Mouse (Mus musculus): Measurements from ENCODE around the gene Ccdc183. TPM values are rescaled to one million over a fixed set of nuclear protein-coding genes. Genes with fewer than 3 reads are reported as not detected.
A peak's percentile ranks its signal among the peaks of the same experiment; 100 is the strongest.

The Ccdc183 gene
- total RNA-seq (2021) = not detected
- long read RNA-seq, experiment 1 = 0 reads
- long read RNA-seq, experiment 2 = 0 reads

DNA sequence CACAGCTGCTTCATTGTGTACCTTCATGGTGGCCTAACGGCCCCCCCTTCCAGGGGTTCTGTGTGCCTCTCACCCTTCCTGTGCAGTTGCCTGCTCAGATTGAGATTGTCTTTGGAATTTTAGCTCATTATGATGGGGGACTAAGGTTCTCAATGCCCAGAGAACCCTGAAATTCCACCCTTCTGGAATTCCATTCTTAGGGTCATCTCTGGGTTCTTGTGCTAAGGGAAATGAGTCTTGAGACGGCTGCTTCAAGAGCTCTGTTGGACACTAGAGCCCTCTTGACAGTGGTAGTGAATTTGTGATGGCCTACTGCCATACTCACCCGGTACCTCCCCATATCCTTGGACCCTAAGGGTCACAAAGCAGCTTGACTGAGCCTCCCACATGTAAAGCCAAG is at the start of gene Ccdc183:
Ccdc183 (minus strand) TSS at position 101 of the 400 bp plus-strand sequence.
- no peak for DNase-seq

DNA sequence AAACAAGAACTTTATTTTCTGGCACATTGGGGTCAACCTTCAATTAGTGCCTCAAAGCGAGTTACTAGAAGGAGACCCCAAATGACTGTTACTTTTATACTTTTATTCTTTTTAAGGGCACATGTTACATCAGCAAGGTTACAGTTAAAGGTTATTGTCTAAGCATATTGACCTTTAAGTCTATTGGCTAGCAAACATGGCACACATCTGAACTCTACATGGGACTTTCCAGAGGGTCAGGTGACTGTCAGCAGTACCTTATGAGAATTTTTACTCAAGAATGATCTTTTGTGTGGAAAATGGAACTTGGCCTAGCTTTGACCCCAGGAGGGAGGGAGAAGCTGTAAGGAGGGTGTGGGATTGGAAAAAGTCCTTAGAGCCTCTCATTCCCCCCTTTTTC is 49.0 kb upstream of the Ccdc183 start:
- DNase-seq = no peak

DNA sequence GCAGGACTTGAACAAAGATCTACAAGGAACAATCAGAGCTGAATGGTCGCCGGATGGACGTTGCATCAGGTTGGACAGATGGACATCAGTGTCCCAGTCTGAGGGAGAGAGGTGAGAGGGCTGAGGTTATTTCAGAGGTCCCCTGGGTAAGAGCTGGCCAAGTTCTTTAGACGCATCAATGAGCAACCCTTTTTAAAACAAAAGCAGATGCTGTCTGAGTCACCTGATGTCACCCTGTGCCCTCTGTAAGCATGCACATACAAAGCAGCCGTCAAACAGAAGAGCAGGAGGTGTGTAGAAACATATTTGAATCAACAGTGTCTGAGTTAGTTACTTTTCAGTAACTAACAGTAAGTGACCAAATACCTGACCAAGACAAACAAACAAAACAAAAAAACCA is 46.6 kb upstream of the Ccdc183 start:
- DNase-seq = no peak

DNA sequence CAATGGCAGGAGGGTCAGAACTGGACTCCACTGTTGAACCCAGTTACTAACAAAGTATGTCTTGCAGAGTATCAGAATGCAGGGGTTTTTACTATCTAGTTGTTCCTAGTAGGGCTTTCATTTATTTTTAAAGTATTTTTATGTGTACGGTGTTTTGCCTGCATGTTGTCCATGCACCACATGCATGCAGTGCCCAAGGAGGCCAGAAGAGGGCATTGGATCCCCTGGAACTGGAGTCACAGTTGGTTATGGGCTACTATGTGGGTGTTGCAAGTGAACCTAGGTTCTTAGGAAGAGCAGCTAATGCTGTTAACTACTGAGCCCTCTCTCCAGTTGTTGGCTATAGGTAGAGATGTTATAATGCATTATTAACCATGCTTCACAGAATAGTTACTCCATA is 46.0 kb upstream of the Ccdc183 start:
- DNase-seq = peak; percentile 36 to 70

DNA sequence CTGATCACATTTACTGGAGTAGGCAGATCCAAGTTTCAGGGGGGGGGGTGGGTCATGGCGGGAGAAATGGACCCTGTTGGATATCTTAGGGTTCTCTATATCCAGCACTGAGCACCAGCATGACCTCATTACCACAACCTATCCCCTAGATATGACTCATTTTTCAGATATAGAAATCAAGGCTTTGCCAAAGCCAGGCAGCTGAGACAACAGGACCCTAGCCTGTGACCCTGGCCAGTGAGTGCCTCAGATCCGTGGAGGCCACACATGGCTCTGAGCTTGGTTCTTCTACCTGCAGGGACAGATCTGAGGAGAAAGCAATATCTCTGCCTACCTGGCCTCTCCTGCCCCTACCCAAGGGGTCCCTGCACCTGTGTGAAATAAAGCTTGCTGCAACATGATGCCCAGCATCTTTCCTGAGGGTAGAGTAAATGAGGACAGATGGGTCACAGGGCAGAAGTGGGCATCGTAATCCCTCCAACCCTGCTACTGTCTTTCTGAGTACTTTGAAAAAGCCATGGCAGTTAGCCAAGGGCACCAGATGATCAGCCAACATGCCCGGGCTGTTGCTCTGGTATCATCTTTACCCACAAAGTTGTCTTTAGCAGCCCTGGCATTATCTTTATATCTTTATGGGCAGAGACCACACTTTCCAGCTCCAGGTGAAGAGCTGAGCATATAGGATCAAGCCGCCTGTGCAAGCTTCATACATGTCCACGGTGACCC is 43.9 kb upstream of the Ccdc183 start:
- DNase-seq = peak in 1 of 2 experiments; percentile 19

DNA sequence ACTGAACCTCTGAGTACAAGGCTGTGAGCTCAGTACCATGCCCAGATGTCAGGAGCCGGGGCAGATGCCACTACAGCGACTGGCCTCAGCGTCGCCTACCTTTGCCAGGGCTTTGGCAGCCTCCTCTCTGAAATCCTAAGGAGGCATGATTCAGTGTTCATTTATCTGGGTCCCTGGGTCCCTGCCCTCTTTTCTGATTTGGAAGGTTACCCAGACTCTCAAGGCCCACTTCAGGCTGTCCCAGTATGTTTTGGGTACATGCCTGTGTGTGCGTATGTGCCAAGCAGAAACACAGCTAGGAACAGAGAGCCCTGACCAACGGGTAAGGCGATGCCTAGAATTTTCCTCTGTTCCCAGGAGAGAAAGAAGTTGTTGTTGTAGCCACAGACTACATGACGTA is 42.8 kb upstream of the Ccdc183 start:
- DNase-seq = peak; percentile 25 to 57

DNA sequence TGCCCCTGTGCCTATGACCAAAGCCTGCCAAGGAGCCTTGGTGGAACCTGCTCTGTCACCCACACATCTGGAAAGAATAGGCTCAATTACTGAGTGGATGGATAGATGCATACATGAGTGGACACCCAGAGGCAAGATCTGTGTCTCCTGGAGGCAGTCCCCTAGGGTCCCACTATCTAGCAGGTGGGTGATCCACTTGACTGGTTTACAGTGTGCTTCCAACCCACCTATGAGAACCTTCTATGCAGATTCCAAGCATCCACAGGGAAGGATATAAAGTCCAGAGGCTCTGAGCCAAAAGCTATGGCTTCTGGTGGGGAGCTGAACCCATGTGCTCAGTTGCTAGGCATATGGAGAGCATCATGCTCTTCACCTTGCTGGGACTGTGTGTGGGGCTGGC is 40.2 kb upstream of the Ccdc183 start, which contains the start of gene Lcn5:
Lcn5 (plus strand) TSS at position 301 of the 400 bp plus-strand sequence.
- DNase-seq = no peak

DNA sequence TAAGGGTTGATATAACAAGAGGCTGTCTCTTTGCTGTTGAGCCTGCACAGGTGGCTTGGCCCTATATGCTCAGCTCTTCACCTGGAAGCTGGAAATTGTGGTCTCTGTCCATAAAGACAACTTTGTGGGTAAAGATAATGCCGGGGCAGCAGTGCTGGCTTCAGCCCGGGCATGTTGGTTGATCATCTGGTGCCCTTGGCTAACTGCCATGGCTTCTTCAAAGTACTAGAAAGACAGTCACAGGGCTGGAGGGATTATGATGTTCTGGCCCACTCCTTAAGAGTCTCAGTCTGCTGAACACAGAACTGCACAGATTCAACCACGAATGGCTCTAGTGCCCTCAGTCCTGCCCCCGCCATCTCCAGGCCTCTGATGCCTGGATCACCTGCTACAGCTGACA is 39.8 kb upstream of the Ccdc183 start:
- peak; percentile 29 to 30 for DNase-seq

DNA sequence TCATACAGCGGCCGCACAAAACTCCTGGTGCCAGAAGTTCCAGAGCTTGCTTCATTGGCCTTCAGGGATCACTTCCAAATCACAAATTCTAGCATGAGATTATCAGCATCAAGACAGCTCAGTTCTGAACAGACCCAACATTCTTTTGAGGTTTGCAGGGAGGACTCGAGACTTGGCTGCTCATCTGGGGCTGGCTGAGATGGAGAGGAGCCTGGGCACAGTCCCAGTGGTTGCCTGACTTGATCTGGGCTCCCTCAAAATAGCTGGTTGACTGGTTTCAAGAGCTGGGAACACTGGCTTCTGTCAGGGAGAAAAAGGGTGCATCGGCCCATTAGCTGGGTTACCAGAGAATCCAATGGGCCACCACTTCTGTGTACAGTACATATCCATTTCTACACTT is 39.2 kb upstream of the Ccdc183 start:
- DNase-seq = peak; percentile 49 to 73

DNA sequence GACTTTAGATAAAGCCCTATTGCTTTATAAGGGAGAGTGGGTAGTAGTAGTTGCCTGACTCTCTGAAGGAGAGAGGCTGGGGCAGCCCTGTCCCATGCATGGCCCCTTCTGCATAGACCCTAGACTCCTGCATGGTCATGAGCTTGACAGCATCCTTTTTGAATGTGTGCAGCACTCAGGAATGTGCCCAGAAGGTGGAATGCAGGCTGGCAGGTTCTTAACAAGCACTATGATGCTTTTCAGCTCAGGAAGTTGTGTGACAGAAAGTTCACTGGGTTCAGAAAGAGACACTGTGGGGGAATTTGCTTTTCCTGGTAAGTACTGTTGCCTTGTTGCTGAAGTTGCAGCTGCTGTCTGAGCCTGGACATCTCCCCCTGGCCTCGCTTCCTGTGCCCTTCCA is 37.0 kb upstream of the Ccdc183 start:
- DNase-seq = no peak

DNA sequence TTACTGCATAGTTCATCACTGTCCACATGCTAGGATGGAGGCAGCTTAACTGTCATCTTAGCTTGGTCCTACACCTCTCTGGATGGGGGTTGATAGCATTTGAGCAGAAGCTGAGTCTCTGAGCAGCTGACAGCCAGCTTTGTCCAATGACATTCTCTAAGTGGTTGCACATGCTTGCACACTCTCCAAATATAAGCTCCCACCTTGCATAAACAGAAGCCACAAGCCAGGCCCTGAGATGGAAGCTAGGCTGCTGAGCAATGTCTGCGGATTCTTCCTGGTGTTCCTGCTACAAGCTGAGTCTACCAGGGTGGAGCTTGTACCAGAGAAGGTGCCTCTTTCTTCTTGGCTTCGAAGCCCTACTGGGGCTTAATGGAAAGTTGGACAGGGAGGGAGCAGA is 35.4 kb upstream of the Ccdc183 start, which contains the start of gene Lcn8:
Lcn8 (plus strand) TSS at position 219 of the 400 bp plus-strand sequence.
- DNase-seq = no peak

DNA sequence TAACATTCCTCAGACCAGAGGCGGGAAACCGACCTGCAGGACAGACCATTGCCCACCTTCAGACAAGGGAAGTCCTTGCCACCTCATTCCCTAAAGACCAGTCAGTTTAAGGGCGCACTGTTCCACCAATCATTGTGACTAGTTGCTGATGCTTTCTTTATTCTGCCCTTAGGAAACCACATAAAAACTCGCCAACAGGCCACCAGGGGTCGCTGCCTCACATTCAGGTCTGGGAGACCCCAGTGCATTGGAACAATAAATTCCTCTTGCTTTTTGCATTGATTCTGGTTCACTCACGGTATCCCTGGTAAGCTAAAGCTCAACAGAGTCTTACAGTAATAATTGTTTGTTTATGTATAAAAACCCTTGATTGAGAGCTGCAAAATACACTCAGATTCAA is 22.4 kb upstream of the Ccdc183 start:
- DNase-seq = peak in 1 of 2 experiments; percentile 67

DNA sequence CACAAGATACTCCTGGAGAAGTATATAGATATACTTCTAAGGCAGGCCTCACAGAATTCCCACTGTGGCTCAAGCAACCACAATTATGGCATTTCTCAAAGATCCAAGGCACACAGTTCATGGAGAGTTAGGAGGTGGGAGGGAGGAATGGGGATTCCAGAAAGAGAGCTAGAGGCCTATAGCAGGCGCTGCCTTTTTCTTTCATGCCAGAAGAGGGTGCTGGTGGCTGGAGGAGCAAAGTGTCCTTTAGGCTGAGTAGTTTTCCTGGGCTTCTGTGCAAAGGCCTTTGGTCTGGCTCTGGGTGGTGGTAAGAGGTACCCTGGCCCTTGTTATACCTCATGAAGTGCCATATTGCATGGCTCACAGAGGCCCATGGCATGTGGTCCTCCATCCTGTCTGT is 16.6 kb upstream of the Ccdc183 start:
- DNase-seq = no peak

DNA sequence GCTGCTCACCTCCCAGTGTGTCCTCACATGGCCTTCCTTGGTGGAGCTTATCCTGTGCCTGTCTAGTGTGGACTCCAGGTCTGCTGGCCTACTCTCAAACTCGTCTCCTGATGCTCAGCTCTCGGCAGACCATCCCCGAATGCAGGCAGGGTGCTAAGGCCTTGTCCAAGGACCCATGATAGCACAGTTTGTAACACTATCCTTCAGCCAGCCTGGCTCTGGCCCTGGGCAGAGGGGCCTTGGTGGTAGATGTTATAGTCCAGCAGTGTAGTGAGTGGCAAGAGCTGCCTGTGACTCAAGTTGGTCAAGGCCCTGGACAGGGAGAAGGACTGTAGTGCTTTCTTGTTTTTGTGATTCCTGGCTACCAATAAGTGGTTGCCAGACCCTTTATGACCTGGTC is 16.1 kb upstream of the Ccdc183 start:
- no peak for DNase-seq

DNA sequence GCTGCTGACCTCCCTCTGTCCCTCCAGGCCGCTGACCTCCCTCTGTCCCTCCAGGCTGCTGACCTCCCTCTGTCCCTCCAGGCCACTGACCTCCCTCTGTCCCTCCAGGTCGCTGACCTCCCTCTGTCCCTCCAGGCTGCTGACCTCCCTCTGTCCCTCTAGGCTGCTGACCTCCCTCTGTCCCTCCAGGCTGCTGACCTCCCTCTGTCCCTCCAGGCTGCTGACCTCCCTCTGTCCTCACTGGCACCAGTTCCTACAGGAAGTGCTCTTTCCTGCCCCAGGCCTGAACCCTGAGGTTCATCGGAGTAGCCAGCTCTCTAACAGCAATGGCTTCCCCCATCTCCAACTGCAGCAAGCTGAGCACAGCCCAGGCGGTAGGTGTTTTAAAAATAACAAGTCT is 11.3 kb upstream of the Ccdc183 start:
- peak in 1 of 2 experiments; percentile 69 for DNase-seq

DNA sequence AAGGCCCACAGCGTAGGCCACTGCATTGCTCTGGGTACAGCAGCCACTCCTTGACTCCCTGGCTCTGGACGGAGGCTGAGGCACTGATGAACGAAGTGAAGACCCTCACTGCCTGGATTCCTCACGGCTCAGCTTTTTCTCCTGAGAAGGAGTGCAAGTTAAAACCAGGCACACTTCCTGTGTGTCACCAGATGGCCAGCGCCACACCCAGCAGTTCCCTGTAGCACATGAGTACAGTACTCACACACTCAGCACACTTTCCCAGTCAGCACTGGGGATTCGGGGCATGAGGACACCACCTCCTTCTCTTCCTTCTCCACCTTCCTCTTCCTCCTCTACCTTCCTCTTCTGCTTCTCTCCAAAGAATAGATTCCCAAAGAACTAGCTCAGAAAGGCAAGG is 10.3 kb upstream of the Ccdc183 start, which contains the start of gene Fcna:
Fcna (minus strand) TSS at position 220 of the 400 bp plus-strand sequence.
- DNase-seq = peak in 1 of 2 experiments; percentile 38

DNA sequence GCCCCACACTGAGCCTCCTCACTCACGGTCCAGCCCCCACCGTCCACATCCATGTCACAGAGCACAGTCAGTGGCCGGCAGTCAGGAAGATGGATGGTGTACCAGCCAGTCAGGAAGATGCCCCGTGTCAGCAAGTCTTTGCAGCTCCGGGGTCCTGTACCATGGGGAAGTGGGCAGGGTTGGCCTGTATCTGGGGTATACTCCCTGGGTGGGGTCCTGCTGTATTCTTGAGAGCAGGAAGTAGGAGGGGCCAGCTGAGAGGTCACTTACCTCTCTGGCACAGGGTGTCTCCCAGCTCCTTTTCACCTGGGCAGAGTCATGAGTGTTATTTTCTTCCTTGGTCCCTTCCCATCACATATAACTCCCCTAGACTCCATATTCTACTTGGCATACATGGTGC is 8.5 kb upstream of the Ccdc183 start:
- no peak for DNase-seq

DNA sequence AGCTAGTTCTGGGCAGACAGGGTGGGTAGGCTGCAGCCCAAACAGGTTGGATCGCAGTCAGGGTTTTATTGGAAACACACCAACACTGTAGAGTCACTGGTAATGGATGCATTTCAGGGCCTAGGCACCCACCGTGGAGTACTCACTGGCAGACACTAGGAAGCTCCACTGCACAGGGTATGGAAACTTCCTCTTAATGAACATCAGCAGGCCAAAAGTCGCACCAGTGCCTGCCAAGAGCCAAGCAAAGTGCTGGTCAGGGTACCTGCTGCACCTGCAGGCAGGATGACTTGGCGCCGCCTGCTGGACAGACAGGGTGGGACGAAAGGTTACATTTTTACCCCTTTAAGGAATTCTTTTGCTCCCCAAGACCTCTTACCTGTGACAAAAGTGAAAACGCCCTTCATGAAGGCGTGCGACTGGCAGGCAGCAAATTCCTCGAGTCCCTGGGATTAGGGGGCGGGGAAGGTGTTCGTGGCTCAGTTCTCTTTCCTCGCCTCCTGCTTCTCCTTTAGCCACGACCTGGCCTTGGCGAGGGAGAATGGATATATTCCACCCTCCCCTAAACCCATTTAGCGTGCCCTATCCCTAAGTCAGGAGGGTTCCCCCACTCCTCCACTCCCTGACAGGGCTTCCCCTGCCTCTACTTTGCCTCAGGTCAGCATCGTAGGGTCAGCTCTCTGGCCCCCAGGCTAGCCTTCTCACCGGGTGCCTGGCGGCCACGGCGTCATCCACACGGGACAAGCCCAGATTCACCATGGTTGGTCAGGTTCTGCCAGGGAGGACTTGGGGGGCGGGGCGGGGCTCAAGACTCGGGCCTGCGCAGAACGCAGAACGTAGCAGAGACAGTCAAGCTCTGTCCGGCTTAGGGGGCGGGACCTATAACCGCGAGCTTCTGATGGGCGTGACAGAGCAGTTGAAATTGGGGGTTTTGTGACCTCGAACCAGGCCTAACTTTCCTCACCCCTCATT is 4.0 kb upstream of the Ccdc183 start, which contains the start of gene Tmem141:
Tmem141 (minus strand) TSS at position 777 of the 972 bp plus-strand sequence.
- peak; percentile 91 to 93 for DNase-seq

DNA sequence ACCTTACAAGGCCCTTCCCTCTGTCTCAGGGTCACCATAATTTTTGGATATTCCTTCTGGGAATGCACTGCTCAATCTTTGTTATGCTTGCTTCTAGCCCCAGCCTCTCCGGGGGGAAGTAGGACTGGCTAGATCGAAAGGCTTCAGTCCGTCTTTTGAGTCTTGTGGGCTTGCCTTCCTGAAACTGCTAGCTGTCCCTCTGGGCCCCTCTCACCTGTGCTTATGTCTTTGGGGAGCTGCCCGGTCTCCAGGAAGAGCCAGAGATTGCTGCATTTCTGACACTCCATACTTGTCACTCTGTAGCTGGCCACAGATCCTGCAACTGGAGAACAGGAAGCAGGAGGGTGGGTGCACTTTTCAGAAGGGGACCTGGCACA is 3.4 kb upstream of the Ccdc183 start:
- no peak for DNase-seq

DNA sequence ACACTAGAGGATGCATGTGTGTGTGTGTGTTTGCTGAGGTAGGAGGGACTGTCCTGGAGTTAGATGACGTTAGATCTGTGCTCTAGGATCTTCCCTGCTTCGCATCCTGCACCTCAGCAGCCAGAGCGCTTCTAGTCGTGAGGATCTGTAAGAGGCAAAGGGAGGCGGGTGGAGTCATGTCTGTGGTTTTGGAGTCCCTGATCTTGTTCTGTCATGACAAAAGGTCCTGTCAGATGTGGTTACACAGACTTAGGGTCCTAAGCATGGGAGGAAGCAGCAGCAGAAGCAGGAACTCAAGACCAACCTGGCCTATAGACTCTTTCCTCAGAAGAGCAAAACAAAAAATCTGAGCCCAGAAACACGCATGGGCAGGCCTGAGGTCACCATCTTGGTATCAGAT is 2.9 kb upstream of the Ccdc183 start:
- DNase-seq = no peak

DNA sequence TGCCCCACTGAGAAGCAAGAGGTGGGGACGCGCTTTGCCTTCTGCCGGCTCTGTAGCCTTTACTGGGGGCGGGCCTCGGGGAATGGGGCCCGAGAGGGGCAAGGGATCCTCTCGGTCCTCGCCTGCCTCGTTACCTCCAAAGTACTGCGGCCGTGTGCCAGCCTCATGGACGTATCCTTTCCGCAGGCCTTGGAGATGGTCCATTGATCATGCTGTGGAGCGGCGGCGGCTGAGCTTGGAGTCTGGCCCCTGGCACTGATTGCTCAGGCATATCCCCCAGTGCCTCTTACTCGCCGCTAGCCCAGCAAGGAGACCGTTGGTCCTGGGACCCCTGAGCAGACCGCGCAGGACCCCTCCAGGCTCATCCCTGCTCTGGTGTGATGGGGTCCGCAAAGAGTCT is 1.1 kb downstream of the Ccdc183 start:
- no peak for DNase-seq

DNA sequence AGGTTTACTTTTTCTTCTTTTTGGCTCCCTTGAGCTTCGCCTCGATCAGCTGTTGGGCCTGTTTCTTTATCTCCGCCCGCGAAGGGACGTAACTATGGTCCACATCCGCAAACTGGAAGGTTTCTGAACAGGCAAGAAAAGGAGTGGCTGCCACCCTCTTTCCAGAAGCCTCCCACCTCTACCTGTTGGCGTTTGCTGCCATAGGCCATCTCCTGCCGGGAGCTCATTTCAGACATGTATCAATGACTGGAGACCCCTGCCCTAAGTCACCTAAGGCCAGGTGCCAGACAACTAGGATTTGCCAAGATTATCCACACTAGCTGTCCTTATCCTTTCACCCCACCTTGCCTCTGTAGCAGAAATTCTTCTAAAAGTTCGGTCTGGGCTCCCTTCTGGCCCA is 8.8 kb downstream of the Ccdc183 start:
- DNase-seq = no peak

Data from heart, adult 18-20 months (tissue).